Mouse (Mus musculus): ENCODE data around the gene Rnaseh2b. TPM values are rescaled to one million over a fixed set of nuclear protein-coding genes. Genes with fewer than 3 reads are reported as not detected.

Rnaseh2b gene
- polyA plus RNA-seq, 1 experiment, result 75.0 TPM

- no peak overlapping the region for H3K4me3 ChIP-seq (ENCODE audit: low read depth, low read length)
- H3K27ac ChIP-seq (ENCODE audit: insufficient read depth, low read length), result no peak overlapping the region
- no peak for TF ChIP-seq EP300 (IDR thresholded peaks at IDR 0.05; ENCODE audit: insufficient read depth, low read depth, low read length)
- TF ChIP-seq POLR2A (IDR thresholded peaks at IDR 0.05; ENCODE audit: insufficient read depth, low read length), result no peak
- no peak for TF ChIP-seq CTCF (IDR thresholded peaks at IDR 0.05; ENCODE audit: low read depth, low read length)
- H3K27me3 ChIP-seq (ENCODE audit: control insufficient read depth, insufficient read depth, low read length, poor library complexity, severe bottlenecking), result no peaks in the 10 kb centered on the region
- H3K9me3 ChIP-seq (replicated peaks; ENCODE audit: control insufficient read depth, insufficient read depth, low read length, poor library complexity, severe bottlenecking), result no peaks in the 10 kb centered on the region
- peaks cover 4% of the 10 kb centered on the region for H3K4me1 ChIP-seq (ENCODE audit: control insufficient read depth, insufficient read depth, low read length)
- no peaks in the 10 kb centered on the region for H3K36me3 ChIP-seq (ENCODE audit: control insufficient read depth, insufficient read depth, low read length, poor library complexity, severe bottlenecking)
- H3K9ac ChIP-seq (ENCODE audit: low read depth, poor library complexity, severe bottlenecking), result no peak overlapping the region
Measured at GRCm38 (mm10) chr14:62353372-62353771, 61.0 kb downstream of the Rnaseh2b start.

GRCm38 (mm10) chr14:62353793-62354192, 61.4 kb downstream of the Rnaseh2b start:
- no peak overlapping the region for H3K27ac ChIP-seq (ENCODE audit: insufficient read depth, low read length)
- TF ChIP-seq EP300 (IDR thresholded peaks at IDR 0.05; ENCODE audit: insufficient read depth, low read depth, low read length) (no peak), CTCF (IDR thresholded peaks at IDR 0.05; ENCODE audit: low read depth, low read length) (no peak), POLR2A (IDR thresholded peaks at IDR 0.05; ENCODE audit: insufficient read depth, low read length) (no peak)
- H3K36me3 ChIP-seq (ENCODE audit: control insufficient read depth, insufficient read depth, low read length, poor library complexity, severe bottlenecking), result no peaks in the 10 kb centered on the region
- H3K27me3 ChIP-seq (ENCODE audit: control insufficient read depth, insufficient read depth, low read length, poor library complexity, severe bottlenecking), result no peaks in the 10 kb centered on the region
- no peaks in the 10 kb centered on the region for H3K9me3 ChIP-seq (replicated peaks; ENCODE audit: control insufficient read depth, insufficient read depth, low read length, poor library complexity, severe bottlenecking)
- H3K4me3 ChIP-seq (ENCODE audit: low read depth, low read length), result no peak overlapping the region
- H3K9ac ChIP-seq (ENCODE audit: low read depth, poor library complexity, severe bottlenecking), result no peak overlapping the region
- H3K4me1 ChIP-seq (ENCODE audit: control insufficient read depth, insufficient read depth, low read length), result peaks cover 4% of the 10 kb centered on the region

GRCm38 (mm10) chr14:62355201-62355600, 62.8 kb downstream of the Rnaseh2b start:
- Histone ChIP-seq H3K27ac (ENCODE audit: insufficient read depth, low read length) (no peak overlapping the region), H3K9me3 (replicated peaks; ENCODE audit: control insufficient read depth, insufficient read depth, low read length, poor library complexity, severe bottlenecking) (no peaks in the 10 kb centered on the region), H3K4me3 (ENCODE audit: low read depth, low read length) (no peak overlapping the region), H3K4me1 (ENCODE audit: control insufficient read depth, insufficient read depth, low read length) (peaks cover 3% of the 10 kb centered on the region), H3K27me3 (ENCODE audit: control insufficient read depth, insufficient read depth, low read length, poor library complexity, severe bottlenecking) (no peaks in the 10 kb centered on the region), H3K36me3 (ENCODE audit: control insufficient read depth, insufficient read depth, low read length, poor library complexity, severe bottlenecking) (no peaks in the 10 kb centered on the region; the same call in 1 of the 2 replicates), H3K9ac (ENCODE audit: low read depth, poor library complexity, severe bottlenecking) (no peak overlapping the region)
- TF ChIP-seq CTCF (IDR thresholded peaks at IDR 0.05; ENCODE audit: low read depth, low read length), result no peak
- TF ChIP-seq EP300 (IDR thresholded peaks at IDR 0.05; ENCODE audit: insufficient read depth, low read depth, low read length), result no peak
- no peak for TF ChIP-seq POLR2A (IDR thresholded peaks at IDR 0.05; ENCODE audit: insufficient read depth, low read length)

GRCm38 (mm10) chr14:62361263-62361980, 69.0 kb downstream of the Rnaseh2b start:
- TF ChIP-seq POLR2A (IDR thresholded peaks at IDR 0.05; ENCODE audit: insufficient read depth, low read length), result no peak
- TF ChIP-seq CTCF (IDR thresholded peaks at IDR 0.05; ENCODE audit: low read depth, low read length), result no peak
- no peak for TF ChIP-seq EP300 (IDR thresholded peaks at IDR 0.05; ENCODE audit: insufficient read depth, low read depth, low read length)
- Histone ChIP-seq H3K9ac (ENCODE audit: low read depth, poor library complexity, severe bottlenecking) (no peak overlapping the region), H3K9me3 (replicated peaks; ENCODE audit: control insufficient read depth, insufficient read depth, low read length, poor library complexity, severe bottlenecking) (no peaks in the 10 kb centered on the region)

DNA sequence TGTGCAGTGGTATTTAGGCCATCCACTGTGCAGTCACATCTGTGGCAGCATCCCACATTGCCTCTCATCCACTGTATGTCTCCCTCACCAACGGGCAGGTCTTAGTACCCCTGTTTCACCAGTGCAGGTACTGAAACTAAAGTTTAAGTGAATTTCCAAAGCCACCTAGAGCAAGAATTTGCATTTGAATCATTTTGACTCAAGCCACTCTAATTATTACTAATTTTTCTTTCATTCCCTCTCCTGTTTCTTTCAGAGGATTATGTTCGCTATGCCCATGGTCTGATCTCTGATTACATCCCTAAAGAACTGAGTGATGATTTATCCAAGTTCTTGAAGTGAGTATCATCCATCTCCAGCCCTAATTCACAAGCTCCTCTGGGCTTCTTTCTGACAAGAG, 71.4 kb downstream of the Rnaseh2b start:
- Histone ChIP-seq H3K27ac (ENCODE audit: insufficient read depth, low read length) (no peak overlapping the region), H3K27me3 (ENCODE audit: control insufficient read depth, insufficient read depth, low read length, poor library complexity, severe bottlenecking) (no peaks in the 10 kb centered on the region), H3K4me1 (ENCODE audit: control insufficient read depth, insufficient read depth, low read length) (no peaks in the 10 kb centered on the region), H3K9ac (ENCODE audit: low read depth, poor library complexity, severe bottlenecking) (no peak overlapping the region), H3K36me3 (ENCODE audit: control insufficient read depth, insufficient read depth, low read length, poor library complexity, severe bottlenecking) (peaks cover 6% of the 10 kb centered on the region), H3K9me3 (replicated peaks; ENCODE audit: control insufficient read depth, insufficient read depth, low read length, poor library complexity, severe bottlenecking) (no peaks in the 10 kb centered on the region), H3K4me3 (ENCODE audit: low read depth, low read length) (no peak overlapping the region)
- no peak for TF ChIP-seq EP300 (IDR thresholded peaks at IDR 0.05; ENCODE audit: insufficient read depth, low read depth, low read length)
- TF ChIP-seq POLR2A (IDR thresholded peaks at IDR 0.05; ENCODE audit: insufficient read depth, low read length), result no peak
- no peak for TF ChIP-seq CTCF (IDR thresholded peaks at IDR 0.05; ENCODE audit: low read depth, low read length)

More at GRCm38 (mm10) chr14:62361263-62361980, 69.0 kb downstream of the Rnaseh2b start:
- H3K36me3 ChIP-seq (ENCODE audit: control insufficient read depth, insufficient read depth, low read length, poor library complexity, severe bottlenecking), result peaks cover 4% of the 10 kb centered on the region
- H3K4me1 ChIP-seq (ENCODE audit: control insufficient read depth, insufficient read depth, low read length), result no peaks in the 10 kb centered on the region
- no peak overlapping the region for H3K27ac ChIP-seq (ENCODE audit: insufficient read depth, low read length)
- H3K27me3 ChIP-seq (ENCODE audit: control insufficient read depth, insufficient read depth, low read length, poor library complexity, severe bottlenecking), result no peaks in the 10 kb centered on the region
- no peak overlapping the region for H3K4me3 ChIP-seq (ENCODE audit: low read depth, low read length)

DNA sequence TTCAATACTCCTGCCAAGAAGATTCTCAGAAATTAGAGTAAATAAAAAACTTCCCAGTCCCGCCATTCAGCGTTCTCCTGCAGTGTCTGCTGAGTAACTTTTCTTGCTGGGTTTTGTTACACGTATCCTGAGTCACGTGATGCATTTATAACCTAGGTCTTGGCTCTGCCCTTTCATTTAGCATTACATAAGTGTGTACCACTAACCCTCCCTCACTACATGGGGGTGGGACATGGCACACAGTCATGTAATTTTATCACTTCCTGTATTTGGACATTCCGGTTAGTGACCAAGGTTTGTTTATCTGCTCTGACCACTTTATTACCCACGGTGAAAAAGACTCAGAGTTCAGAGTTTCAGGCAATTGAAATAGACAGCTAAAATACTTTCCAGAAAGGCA, 78.4 kb downstream of the Rnaseh2b start:
- Histone ChIP-seq H3K9me3 (replicated peaks; ENCODE audit: control insufficient read depth, insufficient read depth, low read length, poor library complexity, severe bottlenecking) (no peaks in the 10 kb centered on the region), H3K9ac (ENCODE audit: low read depth, poor library complexity, severe bottlenecking) (no peak overlapping the region), H3K4me1 (ENCODE audit: control insufficient read depth, insufficient read depth, low read length) (no peaks in the 10 kb centered on the region), H3K27ac (ENCODE audit: insufficient read depth, low read length) (no peak overlapping the region), H3K36me3 (ENCODE audit: control insufficient read depth, insufficient read depth, low read length, poor library complexity, severe bottlenecking) (peaks cover 10% of the 10 kb centered on the region; the same call in 1 of the 2 replicates), H3K4me3 (ENCODE audit: low read depth, low read length) (no peak overlapping the region), H3K27me3 (ENCODE audit: control insufficient read depth, insufficient read depth, low read length, poor library complexity, severe bottlenecking) (no peaks in the 10 kb centered on the region)
- TF ChIP-seq EP300 (IDR thresholded peaks at IDR 0.05; ENCODE audit: insufficient read depth, low read depth, low read length) (no peak), CTCF (IDR thresholded peaks at IDR 0.05; ENCODE audit: low read depth, low read length) (no peak), POLR2A (IDR thresholded peaks at IDR 0.05; ENCODE audit: insufficient read depth, low read length) (no peak)
